Mouse (Mus musculus): ENCODE data around the gene Ube2n. TPM values are rescaled to one million over a fixed set of nuclear protein-coding genes. Genes with fewer than 3 reads are reported as not detected.
"Not testable (repeated sequence)": the region's sequence is repeated elsewhere in the genome, so short reads cannot be mapped to it uniquely, and the experiment has no call there.

Ube2n gene
- total RNA-seq, 1 experiment from 2014 or later = 79.7 TPM

DNA sequence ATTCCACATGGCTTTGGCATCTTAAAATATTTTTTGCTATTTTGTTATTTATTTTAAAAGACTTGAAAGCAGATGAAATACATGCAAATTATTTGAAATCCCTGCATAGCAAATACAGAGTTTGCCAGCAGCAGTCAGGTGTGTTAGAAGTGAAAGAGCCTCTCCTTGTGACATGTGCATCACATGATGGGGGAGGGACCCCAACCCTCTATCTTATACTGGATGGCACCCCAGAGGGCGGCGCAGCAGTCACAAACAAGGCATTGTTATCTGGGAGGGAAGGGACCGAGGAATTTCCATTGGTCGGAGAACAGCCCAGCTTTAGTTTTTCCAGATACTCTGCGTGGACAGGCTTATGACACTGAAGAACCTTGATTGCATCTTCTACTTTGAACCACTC lies 34.1 kb downstream of the Ube2n start:
- not testable (repeated sequence) for ATAC-seq (ENCODE audit: extremely low read depth, insufficient number of reproducible peaks, low FRiP score, poor library complexity, severe bottlenecking)

GRCm38 (mm10) chr10:95550506-95550905 lies 35.6 kb downstream of the Ube2n start:
- ATAC-seq (ENCODE audit: extremely low read depth, insufficient number of reproducible peaks, low FRiP score, poor library complexity, severe bottlenecking) = no peak

- ATAC-seq (ENCODE audit: extremely low read depth, insufficient number of reproducible peaks, low FRiP score, poor library complexity, severe bottlenecking) = no peak
Observed at GRCm38 (mm10) chr10:95551752-95552151, 36.8 kb downstream of the Ube2n start.

DNA sequence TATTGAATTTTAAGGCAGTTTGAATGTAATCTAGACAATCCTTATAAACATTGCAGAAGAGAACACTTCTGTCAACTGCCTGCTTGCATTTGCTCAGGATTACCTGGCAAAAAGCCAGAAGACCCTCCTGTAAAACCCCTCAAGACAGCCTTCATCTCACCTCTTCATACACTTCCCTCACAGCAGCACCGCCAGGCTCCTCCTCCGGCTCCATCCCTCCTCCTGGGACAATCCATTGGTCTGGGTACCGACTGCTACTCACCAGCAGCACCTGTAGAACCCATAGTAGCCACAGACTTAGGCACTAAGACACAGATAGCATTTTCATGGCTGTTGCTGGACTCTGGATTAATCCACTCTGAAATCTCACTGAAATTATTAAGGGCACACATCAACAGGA lies 37.4 kb downstream of the Ube2n start:
- ATAC-seq (ENCODE audit: extremely low read depth, insufficient number of reproducible peaks, low FRiP score, poor library complexity, severe bottlenecking) = no peak

- no peak for ATAC-seq (ENCODE audit: extremely low read depth, insufficient number of reproducible peaks, low FRiP score, poor library complexity, severe bottlenecking)
Observed at GRCm38 (mm10) chr10:95555866-95556265, 40.9 kb downstream of the Ube2n start.

DNA sequence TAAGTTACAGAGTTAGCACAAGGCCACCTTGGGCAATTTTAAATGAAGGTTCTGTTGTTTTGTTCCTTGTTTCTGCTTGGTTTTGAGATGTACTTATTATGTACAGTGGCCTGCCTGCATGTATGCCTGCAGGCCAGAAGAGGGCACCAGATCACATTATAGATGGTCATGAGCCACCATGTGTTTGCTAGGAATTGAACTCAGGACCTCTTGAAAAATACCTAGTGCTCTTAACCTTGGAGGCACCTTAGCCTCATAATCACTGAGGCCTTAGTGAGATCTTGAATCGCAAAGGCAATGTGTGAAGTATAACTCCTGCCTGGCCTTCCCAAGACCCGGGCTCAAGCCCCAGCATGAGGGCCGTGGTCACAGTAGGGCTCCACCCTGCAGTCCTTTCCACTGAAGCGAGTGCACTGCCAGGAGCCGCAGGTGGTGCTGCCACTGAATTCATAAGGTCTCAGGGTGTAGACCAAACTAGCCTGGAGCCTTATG lies 42.4 kb downstream of the Ube2n start:
- ATAC-seq (ENCODE audit: extremely low read depth, insufficient number of reproducible peaks, low FRiP score, poor library complexity, severe bottlenecking) = peak; percentile 37; the same call in 1 of the 2 replicates

GRCm38 (mm10) chr10:95559426-95559825 lies 44.5 kb downstream of the Ube2n start:
- no peak for ATAC-seq (ENCODE audit: extremely low read depth, insufficient number of reproducible peaks, low FRiP score, poor library complexity, severe bottlenecking)

DNA sequence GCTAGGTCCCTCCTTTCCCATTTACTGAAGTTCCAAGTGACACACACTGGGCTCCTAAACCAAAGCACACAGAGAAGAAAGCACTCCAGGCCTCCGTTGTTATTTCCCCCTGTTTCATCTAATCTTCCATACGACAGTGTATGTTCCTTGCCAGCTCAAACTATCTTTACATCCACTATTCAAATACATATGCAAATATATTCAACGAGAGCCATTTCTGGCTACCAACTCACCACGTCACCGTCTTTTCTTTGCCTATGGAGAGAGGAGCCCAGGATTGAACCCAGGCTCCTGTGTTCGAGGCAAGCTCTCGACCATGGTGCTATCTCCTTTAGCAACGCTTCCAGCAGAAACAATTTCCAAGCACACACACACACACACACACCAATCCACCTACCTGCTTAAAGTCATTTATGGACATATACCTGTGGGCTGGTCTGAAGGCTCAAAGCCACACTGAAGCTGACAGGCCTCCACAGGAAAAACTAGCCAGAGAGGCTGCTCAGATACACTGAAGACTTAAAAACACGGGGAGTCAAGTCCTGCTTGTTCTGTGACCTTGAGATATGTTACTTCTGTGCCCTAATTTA lies 45.5 kb downstream of the Ube2n start:
- ATAC-seq (ENCODE audit: extremely low read depth, insufficient number of reproducible peaks, low FRiP score, poor library complexity, severe bottlenecking) = no peak

- no peak for ATAC-seq (ENCODE audit: extremely low read depth, insufficient number of reproducible peaks, low FRiP score, poor library complexity, severe bottlenecking)
Observed at GRCm38 (mm10) chr10:95561616-95562015, 46.7 kb downstream of the Ube2n start.

GRCm38 (mm10) chr10:95562395-95562794 lies 47.5 kb downstream of the Ube2n start:
- no peak for ATAC-seq (ENCODE audit: extremely low read depth, insufficient number of reproducible peaks, low FRiP score, poor library complexity, severe bottlenecking)

DNA sequence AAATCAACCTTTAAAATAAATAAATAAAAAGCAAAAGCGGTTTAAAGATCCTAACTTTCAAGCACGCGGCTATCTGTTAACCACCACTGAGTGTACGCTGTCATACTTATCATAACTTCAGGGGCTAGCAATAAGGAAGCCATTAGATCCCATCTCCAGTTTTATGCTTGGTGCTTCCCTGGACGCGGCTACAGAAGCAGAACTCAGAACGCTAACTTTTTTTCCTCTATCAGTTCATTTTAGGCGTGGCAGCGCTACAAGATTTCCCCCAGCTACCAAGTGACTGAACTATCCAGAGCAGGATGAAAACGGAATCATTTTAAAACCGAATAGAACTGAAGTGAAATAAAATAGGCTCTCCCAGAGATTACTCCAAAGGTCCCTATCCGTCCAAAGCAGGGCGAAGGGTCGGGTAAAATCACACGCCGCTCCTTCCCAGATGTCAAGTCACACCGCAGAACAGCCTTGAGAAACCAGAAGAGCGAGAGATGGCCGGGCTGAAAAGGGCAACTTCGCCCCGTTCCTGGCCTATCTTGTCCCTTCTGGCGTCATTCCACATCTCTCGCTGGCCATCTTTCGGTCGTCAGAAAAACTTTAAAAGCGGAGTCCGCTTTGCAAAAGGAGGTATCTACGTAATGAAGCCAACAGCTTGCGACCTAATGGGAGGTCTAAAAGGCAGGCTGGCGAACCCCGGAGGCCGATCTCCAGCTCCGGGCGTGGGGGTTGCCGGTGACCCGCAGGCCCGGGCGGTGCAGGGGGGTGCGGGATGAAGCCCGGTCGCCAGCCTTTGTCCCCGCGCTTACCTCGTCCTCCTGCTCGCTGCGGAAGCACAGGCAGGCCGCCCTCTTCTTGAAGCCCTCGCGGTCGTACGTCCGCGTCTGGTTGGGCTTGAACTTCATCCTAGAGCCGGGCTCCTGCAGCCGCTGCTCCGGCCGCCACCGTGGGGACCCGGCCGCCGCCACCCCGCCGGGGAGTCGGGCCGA lies 48.2 kb downstream of the Ube2n start:
- ATAC-seq (ENCODE audit: extremely low read depth, insufficient number of reproducible peaks, low FRiP score, poor library complexity, severe bottlenecking) = peak; percentile 11

DNA sequence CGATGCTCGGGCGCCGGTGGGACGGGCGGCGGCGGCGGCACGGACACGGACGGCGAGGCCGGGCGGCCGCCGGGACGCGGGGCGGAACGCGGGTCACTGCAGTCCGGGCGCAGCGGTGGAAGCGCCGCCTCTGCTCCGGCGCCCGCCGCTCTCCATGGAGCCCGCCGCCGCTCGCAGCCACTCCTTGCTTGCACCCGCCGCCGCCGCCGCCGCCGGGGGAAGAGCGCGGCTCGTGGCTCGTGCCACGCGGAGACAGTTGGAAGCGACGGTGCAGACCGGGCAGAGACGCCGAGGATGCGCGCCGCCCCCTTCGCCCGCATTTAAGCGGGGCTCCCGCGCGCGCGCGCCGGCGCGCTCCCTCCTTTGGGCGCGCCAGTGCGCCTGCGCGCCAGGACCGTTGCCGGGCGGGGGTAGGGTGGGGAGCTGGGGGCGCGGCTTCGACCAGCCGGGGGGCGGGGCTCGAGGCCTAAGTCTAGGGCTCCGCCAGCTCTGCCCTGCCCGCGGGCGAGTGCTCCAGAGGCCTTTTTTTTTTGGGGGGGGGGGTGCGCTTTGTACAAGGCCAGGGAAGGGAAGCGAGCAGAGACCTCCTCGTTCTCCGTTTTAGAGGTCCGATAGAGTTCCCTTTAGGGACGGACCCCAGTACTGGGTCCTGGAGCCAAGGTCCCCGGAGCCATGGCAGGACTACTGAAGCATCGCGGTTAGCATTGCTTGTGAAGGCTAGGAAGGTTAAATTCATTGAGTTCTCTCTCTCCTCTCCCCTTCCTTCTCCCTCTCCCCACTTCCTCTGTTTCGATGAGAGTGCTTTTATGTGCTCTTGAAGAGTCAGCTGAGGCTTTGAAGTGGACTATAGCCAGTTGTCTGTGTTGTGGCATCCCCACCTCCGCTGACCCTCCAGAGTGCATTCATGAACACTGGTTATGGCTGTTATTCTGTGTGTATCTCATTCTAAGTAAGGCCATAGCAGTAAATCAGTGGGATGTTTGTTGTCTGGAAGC lies 49.2 kb downstream of the Ube2n start, which contains the start of gene Nudt4:
Nudt4 (minus strand) TSS at position 296 of the 995 bp plus-strand sequence.
- ATAC-seq (ENCODE audit: extremely low read depth, insufficient number of reproducible peaks, low FRiP score, poor library complexity, severe bottlenecking) = peak; percentile 69

DNA sequence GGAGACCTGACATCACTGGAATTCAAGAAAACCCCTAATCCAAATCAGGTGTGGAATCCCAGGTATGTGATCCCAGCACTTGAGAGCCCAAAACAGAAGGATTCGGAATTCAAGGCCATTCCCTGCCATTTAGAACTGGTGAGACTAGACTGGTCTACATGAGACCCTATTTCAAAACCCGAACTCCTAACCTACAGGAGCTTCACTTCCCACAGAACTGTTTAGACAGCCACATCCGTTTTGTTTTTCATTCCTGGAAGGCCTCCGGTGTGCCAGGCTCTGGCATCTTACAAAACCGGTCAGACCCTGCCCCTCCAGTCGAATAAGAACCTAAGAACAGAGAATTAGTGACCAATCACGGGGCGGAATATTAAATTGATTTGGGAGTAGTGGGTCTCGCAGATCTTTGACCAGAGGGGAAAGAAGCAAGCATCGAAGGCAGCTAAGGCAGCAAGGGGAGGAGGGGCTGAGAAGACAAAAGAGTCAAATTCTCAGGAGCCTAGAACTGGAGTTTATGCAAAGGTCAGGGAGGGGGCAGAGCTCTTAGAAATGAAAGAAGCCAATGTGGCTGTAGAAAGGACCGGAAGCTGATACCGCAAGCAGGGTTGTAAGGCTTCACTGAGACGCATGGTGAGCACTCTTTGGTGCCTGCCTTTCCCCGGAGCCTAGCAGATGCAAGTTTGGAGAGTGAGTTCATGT lies 50.4 kb downstream of the Ube2n start:
- 0 out of 2 replicates have a peak, but pooled peaks have one; percentile 27 for ATAC-seq (ENCODE audit: extremely low read depth, insufficient number of reproducible peaks, low FRiP score, poor library complexity, severe bottlenecking)

- ATAC-seq (ENCODE audit: extremely low read depth, insufficient number of reproducible peaks, low FRiP score, poor library complexity, severe bottlenecking) = no peak
Observed at GRCm38 (mm10) chr10:95566786-95567185, 51.8 kb downstream of the Ube2n start.

DNA sequence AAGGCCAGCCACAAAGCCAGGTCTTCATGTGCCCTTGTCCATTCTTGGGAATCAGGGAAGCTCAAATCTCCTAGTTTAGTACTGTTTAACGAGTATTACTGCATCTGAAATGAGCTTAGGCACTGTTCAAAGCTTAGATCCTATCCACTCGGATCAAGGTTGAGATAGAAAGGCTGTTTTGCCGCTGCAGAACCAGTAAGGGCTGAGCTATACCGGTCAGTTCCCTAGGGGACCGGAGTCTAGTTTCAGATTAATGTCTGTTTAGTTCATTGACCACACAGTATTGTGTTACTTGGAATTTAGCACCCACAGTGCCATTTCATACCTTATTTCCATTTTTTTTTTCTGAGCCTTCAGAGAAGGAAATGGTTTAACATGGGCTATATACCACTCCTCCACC lies 52.6 kb downstream of the Ube2n start:
- ATAC-seq (ENCODE audit: extremely low read depth, insufficient number of reproducible peaks, low FRiP score, poor library complexity, severe bottlenecking) = no peak

DNA sequence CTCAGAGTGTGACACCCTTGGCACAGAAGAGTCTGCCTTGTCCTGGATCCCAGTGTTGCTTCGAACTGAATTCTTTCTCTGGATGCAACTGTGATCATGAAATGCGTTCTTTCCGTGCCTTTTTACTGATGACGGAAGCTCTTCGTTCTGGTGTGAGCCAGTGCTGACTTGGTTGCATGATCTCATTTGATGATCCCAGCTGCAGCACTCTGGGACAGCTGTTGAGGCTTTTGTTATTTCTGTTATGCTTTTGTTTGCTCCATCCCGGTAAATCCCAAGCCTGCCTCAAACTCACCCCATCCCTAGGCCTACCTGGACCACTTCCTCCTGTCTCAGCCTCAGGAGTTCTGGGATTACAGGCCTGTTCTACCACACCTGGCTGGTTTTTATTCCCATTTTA lies 53.1 kb downstream of the Ube2n start:
- ATAC-seq (ENCODE audit: extremely low read depth, insufficient number of reproducible peaks, low FRiP score, poor library complexity, severe bottlenecking) = no peak

- no peak for ATAC-seq (ENCODE audit: extremely low read depth, insufficient number of reproducible peaks, low FRiP score, poor library complexity, severe bottlenecking)
Observed at GRCm38 (mm10) chr10:95569441-95569840, 54.5 kb downstream of the Ube2n start.

DNA sequence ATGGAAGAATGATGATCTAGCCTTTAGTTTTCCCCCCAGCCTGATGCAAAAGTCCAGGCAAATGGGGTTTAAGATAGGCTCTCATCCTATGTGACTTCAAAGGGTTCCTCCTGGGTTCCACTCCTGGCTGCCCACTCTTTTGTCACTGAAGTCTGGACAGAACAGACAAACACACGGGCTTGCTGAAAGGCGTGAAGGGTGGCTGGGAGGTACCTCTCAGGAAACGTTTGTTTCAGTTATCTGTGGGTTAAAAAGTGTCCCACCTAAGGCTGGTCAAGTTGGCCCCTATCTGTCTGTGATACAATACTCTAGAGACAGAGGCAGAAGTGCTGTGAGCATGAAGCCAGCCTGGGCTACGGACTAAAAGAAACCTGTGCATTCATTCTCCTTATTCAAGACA lies 60.0 kb downstream of the Ube2n start:
- ATAC-seq (ENCODE audit: extremely low read depth, insufficient number of reproducible peaks, low FRiP score, poor library complexity, severe bottlenecking) = no peak

Data from neutrophil, adult 5-6 weeks (primary cell).